Mouse (Mus musculus) hindbrain, embryonic 11.5 days (tissue): ENCODE data around the gene Psmb2. TPM values are rescaled to one million over a fixed set of nuclear protein-coding genes. Genes with fewer than 3 reads are reported as not detected.
A peak's percentile ranks its signal among the peaks of the same experiment; 100 is the strongest.

Experiments used
- ATAC-seq: fragments of 200-750 bp; cut with Nextera tagmentation; 2 replicates; pipeline ENCODE4 v1.8.0; 2017; ENCODE audit warnings: mild to moderate bottlenecking, moderate TSS enrichment, moderate library complexity; ENCODE audit not compliant: low FRiP score
- DNase-seq: peaks from one replicate; pipeline ENCODE4 v3.0.0-alpha.2; 2015; ENCODE audit warnings: low spot score
- H3K27ac ChIP-seq: fragments of 300-500 bp; sonication (generic); 2 replicates; pipeline ENCODE4 v1.5.1; 2014; ENCODE audit warnings: mild to moderate bottlenecking, low read depth, low read length
- H3K27me3 ChIP-seq: fragments of 300-500 bp; sonication (generic); 2 replicates; pipeline ENCODE4 v1.6.1; 2014; ENCODE audit warnings: mild to moderate bottlenecking, low read length, moderate library complexity, mixed read lengths; ENCODE audit not compliant: control insufficient read depth, insufficient read depth
- H3K36me3 ChIP-seq: fragments of 300-500 bp; sonication (generic); 2 replicates; pipeline ENCODE4 v1.6.1; 2014; ENCODE audit warnings: mild to moderate bottlenecking, low read length, moderate library complexity, mixed read lengths; ENCODE audit not compliant: control insufficient read depth, insufficient read depth
- H3K4me1 ChIP-seq: fragments of 300-500 bp; sonication (generic); replicated peaks from 2 replicates; pipeline ENCODE4 v1.6.1; 2014; ENCODE audit warnings: low read length, mixed read lengths; ENCODE audit not compliant: control insufficient read depth, insufficient read depth
- H3K4me2 ChIP-seq: fragments of 300-500 bp; sonication (generic); replicated peaks from 2 replicates; pipeline ENCODE4 v1.6.1; 2014; ENCODE audit warnings: mild to moderate bottlenecking, low read depth, low read length
- H3K4me3 ChIP-seq: fragments of 300-500 bp; sonication (generic); 2 replicates; pipeline ENCODE4 v1.5.1; 2014; ENCODE audit warnings: low read depth, low read length
- H3K9ac ChIP-seq: fragments of 300-500 bp; sonication (generic); 2 replicates; pipeline ENCODE4 v1.6.1; 2014; ENCODE audit warnings: low read depth, low read length
- H3K9me3 ChIP-seq: fragments of 300-500 bp; sonication (generic); 2 replicates; pipeline ENCODE4 v1.6.1; 2016; ENCODE audit warnings: low read length; ENCODE audit not compliant: control insufficient read depth
- WGBS: fragments of 180-500 bp; shearing (Covaris S2); extraction: QIAGEN DNeasy Blood & Tissue Kit; methylation state at CpG from one replicate; pipeline ENCODE4 v1.1.7; 2014; 5-methylcytosine and 5-hydroxymethylcytosine counted together
- polyA plus RNA-seq: library from polyadenylated mRNA; unstranded; fragments of >200 nt; fragmentation: Nextera tagmentation; extraction: Ambion mirVana; gene quantifications from 2 replicates; pipeline ENCODE4 v1.2.1, GENCODE M21; 2014

The Psmb2 gene
- polyA plus RNA-seq, 1 experiment from 2014 or later = 517 TPM

GRCm38 (mm10) chr4:126644333-126644963 is 33.0 kb upstream of the Psmb2 start:
- Histone ChIP-seq H3K4me1 (no peaks in the 10 kb centered on the region), H3K27ac (no peak overlapping the region), H3K9ac (no peak overlapping the region), H3K36me3 (no peaks in the 10 kb centered on the region), H3K4me3 (no peak overlapping the region), H3K27me3 (no peaks in the 10 kb centered on the region), H3K4me2 (no peak overlapping the region), H3K9me3 (no peaks in the 10 kb centered on the region)
- 74% methylated on average over 10 of the region's 10 CpGs for WGBS
- no peak for DNase-seq
- no peak for ATAC-seq

GRCm38 (mm10) chr4:126647996-126648910 is 29.2 kb upstream of the Psmb2 start:
- H3K4me3 ChIP-seq = no peak overlapping the region
- WGBS = 59% methylated on average over 24 of the region's 24 CpGs
- no peak overlapping the region for H3K27ac ChIP-seq
- no peak overlapping the region for H3K4me2 ChIP-seq
- no peaks in the 10 kb centered on the region for H3K4me1 ChIP-seq
- no peaks in the 10 kb centered on the region for H3K36me3 ChIP-seq
- no peak for DNase-seq
- H3K9me3 ChIP-seq = no peaks in the 10 kb centered on the region
- no peak overlapping the region for H3K9ac ChIP-seq
- H3K27me3 ChIP-seq = no peaks in the 10 kb centered on the region
- ATAC-seq = no peak

- Histone ChIP-seq H3K9ac (no peak overlapping the region), H3K27me3 (no peaks in the 10 kb centered on the region), H3K4me2 (no peak overlapping the region), H3K27ac (no peak overlapping the region), H3K9me3 (no peaks in the 10 kb centered on the region), H3K4me1 (no peaks in the 10 kb centered on the region), H3K36me3 (no peaks in the 10 kb centered on the region), H3K4me3 (no peak overlapping the region)
- no peak for DNase-seq
- ATAC-seq = no peak
- 87% methylated on average over 5 of the region's 5 CpGs for WGBS
These were observed 24.3 kb upstream of the Psmb2 start for GRCm38 (mm10) chr4:126653148-126653547.

GRCm38 (mm10) chr4:126655356-126655755 is 22.1 kb upstream of the Psmb2 start:
- no peaks in the 10 kb centered on the region for H3K27me3 ChIP-seq
- no peak overlapping the region for H3K27ac ChIP-seq
- no peak overlapping the region for H3K4me3 ChIP-seq
- H3K9me3 ChIP-seq = no peaks in the 10 kb centered on the region
- no peaks in the 10 kb centered on the region for H3K4me1 ChIP-seq
- no peak overlapping the region for H3K4me2 ChIP-seq
- H3K9ac ChIP-seq = no peak overlapping the region
- no peaks in the 10 kb centered on the region for H3K36me3 ChIP-seq
- WGBS = 16% methylated on average over 9 of the region's 9 CpGs
- DNase-seq = peak; percentile 72
- ATAC-seq = no peak

- H3K9me3 ChIP-seq = no peaks in the 10 kb centered on the region
- DNase-seq = no peak
- no peaks in the 10 kb centered on the region for H3K27me3 ChIP-seq
- no peak overlapping the region for H3K4me2 ChIP-seq
- H3K36me3 ChIP-seq = no peaks in the 10 kb centered on the region
- no peak overlapping the region for H3K4me3 ChIP-seq
- H3K4me1 ChIP-seq = no peaks in the 10 kb centered on the region
- no peak for ATAC-seq
- H3K9ac ChIP-seq = no peak overlapping the region
- H3K27ac ChIP-seq = no peak overlapping the region
- WGBS = 82% methylated on average over 7 of the region's 7 CpGs
These were observed 16.2 kb upstream of the Psmb2 start for GRCm38 (mm10) chr4:126661249-126661648.

DNA sequence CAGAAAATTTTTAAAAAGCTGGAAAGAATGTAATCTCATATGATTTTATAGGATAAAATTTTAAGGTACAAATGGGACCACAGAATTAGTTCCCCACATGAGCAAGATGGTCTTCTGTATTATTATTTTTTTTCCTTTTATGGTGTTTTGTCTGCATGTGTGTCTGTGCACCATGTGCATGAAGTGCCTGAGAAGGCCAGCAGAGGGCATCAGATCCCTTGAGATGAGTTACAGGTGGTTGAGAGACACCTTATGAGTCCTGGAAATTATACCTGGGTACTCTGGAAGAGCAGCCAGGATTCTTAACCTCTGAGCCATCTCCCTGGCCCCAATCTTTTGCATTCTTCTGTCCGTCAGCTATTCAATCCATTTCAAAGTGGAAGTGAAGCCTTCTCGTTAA is 10.4 kb upstream of the Psmb2 start:
- ATAC-seq (no peak), DNase-seq (no peak)
- H3K4me1 ChIP-seq = no peaks in the 10 kb centered on the region
- no peak overlapping the region for H3K9ac ChIP-seq
- H3K4me3 ChIP-seq = no peak overlapping the region
- no peak overlapping the region for H3K27ac ChIP-seq
- H3K9me3 ChIP-seq = no peaks in the 10 kb centered on the region
- WGBS = 93% methylated on average over 2 of the region's 2 CpGs
- H3K36me3 ChIP-seq = no peaks in the 10 kb centered on the region
- H3K4me2 ChIP-seq = no peak overlapping the region
- H3K27me3 ChIP-seq = no peaks in the 10 kb centered on the region

DNA sequence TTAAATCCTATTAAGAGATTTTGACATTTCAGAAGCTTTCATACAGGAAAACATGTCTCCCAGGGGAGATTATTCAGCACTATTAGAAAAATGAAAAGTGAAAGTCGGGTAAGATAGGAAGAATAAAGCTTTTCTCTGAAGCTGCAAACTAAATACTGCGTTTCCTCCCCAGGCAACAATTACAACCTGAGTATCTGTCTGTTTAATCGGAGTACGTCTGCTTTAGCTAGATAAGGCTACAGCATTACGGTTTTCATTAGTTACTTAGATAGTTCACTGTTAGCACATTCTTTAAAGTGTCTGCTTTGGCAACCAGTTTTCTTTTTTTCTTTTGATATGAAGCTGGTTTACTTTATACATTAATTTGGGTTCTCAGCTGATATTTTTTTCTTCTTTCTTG is 4.9 kb downstream of the Psmb2 start:
- H3K27me3 ChIP-seq = no peaks in the 10 kb centered on the region
- no peak overlapping the region for H3K4me3 ChIP-seq
- ATAC-seq (no peak), DNase-seq (no peak)
- H3K27ac ChIP-seq = no peak overlapping the region
- H3K9ac ChIP-seq = no peak overlapping the region
- peaks cover 2% of the 10 kb centered on the region; the same call in 1 of the 2 replicates for H3K36me3 ChIP-seq
- no peaks in the 10 kb centered on the region for H3K9me3 ChIP-seq
- H3K4me1 ChIP-seq = 0 out of 2 replicates have a peak, but pooled peaks cover 2% of the 10 kb centered on the region
- H3K4me2 ChIP-seq = no peak overlapping the region
- 88% methylated on average over 5 of the region's 5 CpGs for WGBS

DNA sequence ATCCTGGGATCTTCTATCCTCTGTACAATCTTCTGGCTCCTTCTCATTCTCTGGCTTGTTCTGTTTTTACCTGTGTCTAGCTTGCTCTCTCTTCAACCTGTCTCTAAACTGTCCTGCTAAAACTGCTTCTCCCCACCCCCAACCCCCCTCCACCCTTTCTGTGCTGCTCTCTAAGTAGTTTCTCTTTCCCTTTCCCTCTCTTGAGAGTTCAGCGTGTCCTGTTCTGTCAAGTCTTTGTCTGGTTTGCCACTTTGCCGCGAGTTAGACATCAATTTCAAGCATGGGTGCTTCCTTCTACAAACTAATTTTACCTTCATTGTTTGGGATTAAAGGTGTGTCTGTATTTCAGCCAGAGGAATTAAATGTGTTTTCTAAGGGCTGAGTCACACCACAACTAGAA is 5.7 kb downstream of the Psmb2 start:
- DNase-seq = no peak

More for the DNA sequence above, 5.7 kb downstream of the Psmb2 start:
- H3K4me2 ChIP-seq = no peak overlapping the region
- ATAC-seq = no peak
- no peak overlapping the region for H3K9ac ChIP-seq
- no peaks in the 10 kb centered on the region for H3K9me3 ChIP-seq
- no peaks in the 10 kb centered on the region for H3K27me3 ChIP-seq
- H3K36me3 ChIP-seq = peaks cover 2% of the 10 kb centered on the region; the same call in 1 of the 2 replicates
- 0 out of 2 replicates have a peak, but pooled peaks cover under 1% of the 10 kb centered on the region for H3K4me1 ChIP-seq
- no peak overlapping the region for H3K27ac ChIP-seq
- WGBS = 65% methylated on average over 3 of the region's 3 CpGs
- no peak overlapping the region for H3K4me3 ChIP-seq
